Mouse (Mus musculus) ES-Bruce4 (cell line): Measurements from ENCODE around the gene Skint1. TPM values are rescaled to one million over a fixed set of nuclear protein-coding genes. Genes with fewer than 3 reads are reported as not detected.
"Not testable (repeated sequence)": the region's sequence is repeated elsewhere in the genome, so short reads cannot be mapped to it uniquely, and the experiment has no call there.

Experiments used
- H3K27ac ChIP-seq: 2 replicates; pipeline ENCODE4 v1.5.1; 2012; ENCODE audit warnings: low read length, inconsistent platforms; ENCODE audit not compliant: insufficient read depth
- H3K27me3 ChIP-seq: 2 replicates; pipeline ENCODE4 v1.6.1; 2012; ENCODE audit warnings: mild to moderate bottlenecking, low read length, inconsistent platforms; ENCODE audit not compliant: control insufficient read depth, poor library complexity, insufficient read depth, severe bottlenecking
- H3K36me3 ChIP-seq: 2 replicates; pipeline ENCODE4 v1.6.1; 2012; ENCODE audit warnings: inconsistent platforms, mild to moderate bottlenecking, low read length, moderate library complexity; ENCODE audit not compliant: control insufficient read depth, poor library complexity, insufficient read depth, severe bottlenecking
- H3K4me1 ChIP-seq: one replicate; pipeline ENCODE4 v1.8.1; 2011; ENCODE audit warnings: low read length; ENCODE audit not compliant: control insufficient read depth, insufficient read depth
- H3K4me3 ChIP-seq: 2 replicates; pipeline ENCODE4 v1.5.1; 2011; ENCODE audit warnings: low read depth, mild to moderate bottlenecking, low read length
- H3K9ac ChIP-seq: 2 replicates; pipeline ENCODE4 v1.6.1; 2012; ENCODE audit warnings: low read depth, mild to moderate bottlenecking, inconsistent platforms; ENCODE audit not compliant: poor library complexity, severe bottlenecking
- H3K9me3 ChIP-seq: replicated peaks from 2 replicates; pipeline ENCODE4 v1.6.1; 2012; ENCODE audit warnings: mild to moderate bottlenecking, low read length, inconsistent platforms; ENCODE audit not compliant: control insufficient read depth, poor library complexity, insufficient read depth, severe bottlenecking
- CTCF ChIP-seq: IDR thresholded peaks from one replicate; pipeline ENCODE4 v1.8.1; 2011; ENCODE audit warnings: low read depth, low read length
- EP300 ChIP-seq: IDR thresholded peaks from 2 replicates; pipeline ENCODE4 v1.6.1; 2011; ENCODE audit warnings: low read depth, low read length; ENCODE audit not compliant: insufficient read depth
- POLR2A ChIP-seq: IDR thresholded peaks from one replicate; pipeline ENCODE4 v1.8.1; 2011; ENCODE audit warnings: low read length; ENCODE audit not compliant: insufficient read depth
- polyA plus RNA-seq: library from polyadenylated mRNA; stranded (reverse); fragments of >200 nt; gene quantifications from 2 replicates; pipeline ENCODE4 v1.2.4, GENCODE M21; 2011; ENCODE audit warnings: low read depth; ENCODE audit not compliant: missing spikeins, insufficient read depth, insufficient read length

Gene Skint1
- not detected in 2 replicates for polyA plus RNA-seq

GRCm38 (mm10) chr4:112005969-112006368 is at the start of gene Skint1:
Gene Skint1, plus strand, starts transcription at chr4:112006269.
- H3K9me3 ChIP-seq: no peaks in the 10 kb centered on the region
- no peaks in the 10 kb centered on the region for H3K27me3 ChIP-seq
- TF ChIP-seq EP300 (no peak), POLR2A (no peak), CTCF (no peak)
- H3K4me3 ChIP-seq: no peak within 1 kb of the TSS
- H3K27ac ChIP-seq: no peak within 1 kb of the TSS
- no peaks in the 10 kb centered on the region for H3K36me3 ChIP-seq
- no peak within 1 kb of the TSS for H3K9ac ChIP-seq
- H3K4me1 ChIP-seq: no peaks in the 10 kb centered on the region

GRCm38 (mm10) chr4:111961309-111961708 is 44.8 kb upstream of the Skint1 start:
- H3K9ac ChIP-seq: no peak overlapping the region
- no peaks in the 10 kb centered on the region for H3K4me1 ChIP-seq
- H3K4me3 ChIP-seq: no peak overlapping the region
- H3K27ac ChIP-seq: no peak overlapping the region
- no peaks in the 10 kb centered on the region for H3K36me3 ChIP-seq
- no peaks in the 10 kb centered on the region for H3K27me3 ChIP-seq
- TF ChIP-seq POLR2A (no peak), EP300 (no peak), CTCF (no peak)
- peaks cover 19% of the 10 kb centered on the region for H3K9me3 ChIP-seq

GRCm38 (mm10) chr4:111963241-111963640 is 42.8 kb upstream of the Skint1 start:
- H3K36me3 ChIP-seq, H3K4me1 ChIP-seq, H3K27me3 ChIP-seq, H3K9ac ChIP-seq, H3K4me3 ChIP-seq: not testable (repeated sequence)
- Histone ChIP-seq H3K9me3 (peaks cover 19% of the 10 kb centered on the region), H3K27ac (peak overlapping the region; percentile 93)

- H3K36me3 ChIP-seq: no peaks in the 10 kb centered on the region
- TF ChIP-seq POLR2A (no peak), EP300 (peak; percentile 91)
- H3K27me3 ChIP-seq: no peaks in the 10 kb centered on the region
- no peak overlapping the region for H3K9ac ChIP-seq
- no peak overlapping the region for H3K4me3 ChIP-seq
- H3K4me1 ChIP-seq: no peaks in the 10 kb centered on the region
- H3K9me3 ChIP-seq: peaks cover 19% of the 10 kb centered on the region
- peak overlapping the region; percentile 91 for H3K27ac ChIP-seq
These were observed 42.4 kb upstream of the Skint1 start for GRCm38 (mm10) chr4:111963669-111964068.

GRCm38 (mm10) chr4:111972623-111973022 is 33.4 kb upstream of the Skint1 start, which contains the start of gene Skint7:
Gene Skint7, plus strand, starts transcription at chr4:111972923.
- H3K9me3 ChIP-seq: no peaks in the 10 kb centered on the region; the same call in 1 of the 2 replicates
- H3K4me1 ChIP-seq: no peaks in the 10 kb centered on the region
- no peak for TF ChIP-seq POLR2A
- TF ChIP-seq EP300: no peak
- TF ChIP-seq CTCF: no peak
- no peak within 1 kb of the TSS for H3K9ac ChIP-seq
- H3K36me3 ChIP-seq: no peaks in the 10 kb centered on the region
- H3K27me3 ChIP-seq: no peaks in the 10 kb centered on the region
- H3K27ac ChIP-seq: no peak within 1 kb of the TSS
- no peak within 1 kb of the TSS for H3K4me3 ChIP-seq

- no peak within 1 kb of the TSS for H3K9ac ChIP-seq
- H3K4me3 ChIP-seq: no peak within 1 kb of the TSS
- TF ChIP-seq POLR2A (no peak), CTCF (no peak), EP300 (no peak)
These were observed 65.6 kb downstream of the Skint1 start, which contains the start of gene Skint4 for GRCm38 (mm10) chr4:112071716-112072115. Gene Skint4, plus strand, starts transcription at chr4:112072016.

More at GRCm38 (mm10) chr4:112071716-112072115, 65.6 kb downstream of the Skint1 start, which contains the start of gene Skint4:
- H3K4me1 ChIP-seq: no peaks in the 10 kb centered on the region
- H3K36me3 ChIP-seq: no peaks in the 10 kb centered on the region
- no peaks in the 10 kb centered on the region for H3K9me3 ChIP-seq
- no peak within 1 kb of the TSS for H3K27ac ChIP-seq
- no peaks in the 10 kb centered on the region for H3K27me3 ChIP-seq

Other genes with a start within 250 kb of the Skint1 start
- not detected in 2 replicates for gene Slc5a9, start 103.4 kb upstream of the Skint1 start, polyA plus RNA-seq
- gene Skint8, start 86.9 kb upstream of the Skint1 start, polyA plus RNA-seq: 0.52 TPM in 1 of 2 replicates, not detected in the other
- not detected in 2 replicates for gene Skint7, start 33.3 kb upstream of the Skint1 start, polyA plus RNA-seq
- not detected in 2 replicates for gene Skint4, start 65.7 kb downstream of the Skint1 start, polyA plus RNA-seq
- gene Skint3, start 226.0 kb downstream of the Skint1 start, polyA plus RNA-seq: not detected in 2 replicates